Mouse (Mus musculus) adrenal gland, postnatal 14 days (tissue): Measurements from ENCODE around the gene Gabbr2. TPM values are rescaled to one million over a fixed set of nuclear protein-coding genes. Genes with fewer than 3 reads are reported as not detected.
A peak's percentile ranks its signal among the peaks of the same experiment; 100 is the strongest.

Experiments
- DNase-seq: peaks from one replicate; pipeline ENCODE4 v3.0.0; 2021; ENCODE audit warnings: mixed read lengths
- total RNA-seq: library from RNA; stranded (reverse); gene quantifications from 2 replicates; pipeline ENCODE4 v1.2.3, GENCODE M21; 2021

Gabbr2 gene
- total RNA-seq, 1 experiment from 2014 or later = 0.74 TPM

GRCm38 (mm10) chr4:46821709-46822108, 170.0 kb downstream of the Gabbr2 start:
- no peak for DNase-seq

GRCm38 (mm10) chr4:46814954-46815353, 176.7 kb downstream of the Gabbr2 start:
- peak; percentile 66 for DNase-seq

- peak; percentile 26 for DNase-seq
These were observed 177.4 kb downstream of the Gabbr2 start for GRCm38 (mm10) chr4:46814236-46814635.

- DNase-seq = no peak
These were observed 180.5 kb downstream of the Gabbr2 start for GRCm38 (mm10) chr4:46811165-46811564.

- peak; percentile 29 for DNase-seq
These were observed 184.8 kb downstream of the Gabbr2 start for GRCm38 (mm10) chr4:46806876-46807275.

GRCm38 (mm10) chr4:46805910-46806309, 185.8 kb downstream of the Gabbr2 start:
- DNase-seq = no peak

- DNase-seq = no peak
These were observed 189.3 kb downstream of the Gabbr2 start for GRCm38 (mm10) chr4:46802386-46802785.

- DNase-seq = no peak
These were observed 191.8 kb downstream of the Gabbr2 start for GRCm38 (mm10) chr4:46799904-46800303.

- no peak for DNase-seq
These were observed 196.0 kb downstream of the Gabbr2 start for GRCm38 (mm10) chr4:46795707-46796106.

GRCm38 (mm10) chr4:46794583-46794982, 197.1 kb downstream of the Gabbr2 start:
- DNase-seq = no peak

- peak; percentile 19 for DNase-seq
These were observed 199.2 kb downstream of the Gabbr2 start for GRCm38 (mm10) chr4:46792280-46793026.

- DNase-seq = no peak
These were observed 200.3 kb downstream of the Gabbr2 start for GRCm38 (mm10) chr4:46791268-46791951.

GRCm38 (mm10) chr4:46790609-46791267, 200.9 kb downstream of the Gabbr2 start:
- no peak for DNase-seq

GRCm38 (mm10) chr4:46784430-46785049, 207.1 kb downstream of the Gabbr2 start:
- DNase-seq = no peak

GRCm38 (mm10) chr4:46781109-46781508, 210.6 kb downstream of the Gabbr2 start:
- peak; percentile 21 for DNase-seq

GRCm38 (mm10) chr4:46775959-46776358, 215.7 kb downstream of the Gabbr2 start:
- DNase-seq = no peak

- DNase-seq = no peak
These were observed 217.0 kb downstream of the Gabbr2 start for GRCm38 (mm10) chr4:46774652-46775051.

GRCm38 (mm10) chr4:46773243-46773642, 218.4 kb downstream of the Gabbr2 start:
- DNase-seq = no peak

- no peak for DNase-seq
These were observed 219.1 kb downstream of the Gabbr2 start for GRCm38 (mm10) chr4:46772591-46772990.

- DNase-seq = no peak
These were observed 220.6 kb downstream of the Gabbr2 start for GRCm38 (mm10) chr4:46771116-46771515.

GRCm38 (mm10) chr4:46770635-46771034, 221.0 kb downstream of the Gabbr2 start:
- no peak for DNase-seq

GRCm38 (mm10) chr4:46770090-46770489, 221.6 kb downstream of the Gabbr2 start:
- DNase-seq = no peak

GRCm38 (mm10) chr4:46766326-46766725, 225.3 kb downstream of the Gabbr2 start:
- DNase-seq = no peak
